Mouse (Mus musculus) megakaryocyte, embryonic 14.5 days (primary cell): ENCODE results near the gene A830018L16Rik.

Experiments
- FLI1 ChIP-seq: IDR thresholded peaks from 2 replicates; pipeline ENCODE4 v1.6.1; 2012; ENCODE audit warnings: low read length, inconsistent platforms, mixed read lengths
- GATA1 ChIP-seq: IDR thresholded peaks from 3 replicates; pipeline ENCODE4 v1.6.1; 2012; ENCODE audit warnings: mixed read lengths, low read length, inconsistent platforms, borderline replicate concordance

- TF ChIP-seq GATA1, result no peak
- no peak for TF ChIP-seq FLI1
Observed at GRCm38 (mm10) chr1:12008789-12009550, 595.1 kb downstream of the A830018L16Rik start.
